Mouse (Mus musculus): ENCODE measurements around the gene Ccr3.
"Not testable (repeated sequence)": the region's sequence is repeated elsewhere in the genome, so short reads cannot be mapped to it uniquely, and the experiment has no call there.

Ccr3 gene

DNA sequence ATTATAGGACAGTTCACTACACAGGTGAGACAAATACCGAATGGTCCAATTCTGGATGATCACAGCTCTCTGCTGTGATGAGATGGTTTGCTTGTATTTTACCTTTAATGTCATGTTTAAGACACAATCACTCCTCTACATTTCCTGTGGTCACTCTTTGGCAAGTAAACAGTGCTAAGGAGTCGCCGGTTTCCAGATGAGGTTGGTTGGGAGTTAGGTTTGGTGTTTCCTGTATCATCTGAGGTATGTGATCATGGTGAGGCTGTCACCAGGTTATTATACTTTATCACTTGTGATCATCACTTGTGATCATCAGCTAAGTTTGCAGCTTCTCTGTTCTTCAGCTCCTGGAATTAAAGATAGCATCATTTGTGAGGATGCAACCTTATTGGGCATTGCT, 19.2 kb downstream of the Ccr3 start:
- no peak for DNase-seq (ENCODE audit: low spot score in 2 of 2)

- no peak for DNase-seq (ENCODE audit: low spot score in 2 of 2)
Measured at GRCm38 (mm10) chr9:124053532-124053931, 31.8 kb downstream of the Ccr3 start.

DNA sequence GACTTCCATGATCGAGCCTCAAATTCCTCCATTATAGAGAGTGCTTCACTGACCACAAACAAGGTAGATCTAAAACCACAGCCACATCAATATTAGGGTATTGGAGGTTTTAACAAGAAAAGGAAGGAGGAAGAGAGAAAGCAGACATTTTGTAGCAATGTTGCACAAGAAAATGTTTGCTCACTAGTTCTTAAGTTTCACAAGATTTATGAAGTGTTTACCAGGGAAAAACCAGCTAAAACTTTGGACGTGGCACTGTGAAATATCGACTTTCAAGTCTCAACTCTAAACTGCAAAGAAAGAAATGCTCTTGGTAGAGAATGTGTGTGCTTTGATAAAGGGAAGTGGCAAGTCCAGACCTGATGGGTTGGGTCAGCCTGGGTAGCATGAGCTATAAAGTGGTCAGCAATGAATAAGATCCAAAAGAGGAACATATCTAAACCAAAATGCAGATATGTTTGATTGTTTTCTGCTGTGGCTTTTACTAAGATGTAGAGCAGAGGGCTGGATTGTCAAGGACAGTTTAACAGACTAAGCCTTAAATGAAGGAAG, 34.5 kb downstream of the Ccr3 start:
- peak in 1 of 2 experiments; percentile 24 for DNase-seq (ENCODE audit: low spot score in 2 of 2)

DNA sequence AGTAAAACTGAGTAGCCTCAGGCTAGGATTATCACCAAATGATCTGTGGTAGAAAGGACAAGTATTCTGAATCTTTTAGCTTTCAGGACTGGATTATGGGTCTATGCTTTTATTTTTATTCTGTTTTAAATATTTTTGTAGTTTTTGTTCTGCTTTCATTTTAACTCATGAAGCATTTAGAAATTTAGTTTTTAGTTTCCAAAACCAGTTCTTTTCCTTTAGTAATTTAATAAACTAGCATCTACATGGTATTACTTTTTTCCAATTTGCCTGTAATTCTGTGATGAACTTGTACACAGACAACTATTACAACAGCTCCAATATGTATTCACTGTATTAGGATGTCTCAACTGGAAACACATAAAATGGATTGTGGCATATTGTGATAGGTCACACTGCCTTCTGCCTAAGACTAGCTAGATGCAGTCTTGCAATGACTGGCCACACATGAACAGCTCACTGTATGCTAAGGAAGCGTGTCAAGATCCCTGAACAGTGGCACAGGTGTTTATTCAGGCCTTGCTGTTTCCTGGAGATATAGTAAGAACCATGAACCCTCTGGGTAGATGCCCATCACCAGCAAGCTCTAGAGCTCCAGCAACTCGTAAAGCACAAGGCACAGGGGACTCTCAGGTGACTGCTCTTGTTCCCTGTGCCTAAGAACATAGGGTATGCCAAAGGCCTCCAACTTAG, 38.0 kb downstream of the Ccr3 start:
- no peak for DNase-seq (ENCODE audit: low spot score in 2 of 2)

- not testable (repeated sequence) for DNase-seq (ENCODE audit: low spot score in 2 of 2)
Measured at GRCm38 (mm10) chr9:124061474-124062432, 40.0 kb downstream of the Ccr3 start.

DNA sequence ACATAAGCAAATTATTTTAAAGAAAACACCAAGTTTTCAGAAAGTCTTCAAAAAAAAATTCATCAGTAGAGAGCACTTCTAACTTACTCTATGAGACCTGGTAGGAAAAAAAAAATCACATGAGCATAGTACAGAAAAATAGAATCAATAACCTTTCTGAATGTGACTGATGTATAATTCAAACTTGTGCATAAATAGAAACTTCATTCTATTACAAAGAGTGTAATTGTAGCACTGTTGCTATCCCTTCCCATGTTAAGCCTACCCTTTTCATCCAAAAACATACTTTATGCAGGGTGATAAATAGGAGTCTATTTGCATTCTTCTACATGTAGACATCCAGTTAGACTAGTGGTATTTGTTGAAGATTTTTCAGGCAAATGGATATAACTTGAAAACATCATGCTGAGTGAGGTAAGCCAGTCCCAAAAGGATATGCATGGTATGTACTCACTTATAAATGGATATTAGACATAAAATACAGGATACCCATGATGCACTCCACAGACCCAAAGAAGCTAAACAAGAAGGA, 44.9 kb downstream of the Ccr3 start:
- DNase-seq (ENCODE audit: low spot score in 2 of 2): no peak

- no peak for DNase-seq (ENCODE audit: low spot score in 2 of 2)
Measured at GRCm38 (mm10) chr9:124068098-124069058, 46.6 kb downstream of the Ccr3 start.

DNA sequence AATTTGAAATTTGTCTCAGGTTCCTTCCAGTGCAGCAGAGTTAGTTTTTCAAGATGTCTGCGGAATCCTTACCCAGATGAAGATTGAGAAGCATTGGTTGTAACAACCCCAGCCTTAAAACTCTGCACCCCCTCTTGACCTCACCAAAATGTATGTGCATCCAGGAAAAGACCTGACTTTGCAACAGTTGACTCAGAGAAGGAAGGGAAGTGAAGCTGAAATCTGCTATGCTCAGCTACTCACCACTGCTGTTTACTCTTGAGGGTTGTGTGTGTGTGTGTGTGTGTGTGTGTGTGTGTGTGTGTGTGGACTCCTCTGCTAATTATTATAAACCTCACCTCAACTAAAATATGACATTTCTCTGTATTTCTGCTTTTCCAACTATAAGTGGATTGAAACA, 49.7 kb downstream of the Ccr3 start:
- DNase-seq (ENCODE audit: low spot score in 2 of 2): no peak

DNA sequence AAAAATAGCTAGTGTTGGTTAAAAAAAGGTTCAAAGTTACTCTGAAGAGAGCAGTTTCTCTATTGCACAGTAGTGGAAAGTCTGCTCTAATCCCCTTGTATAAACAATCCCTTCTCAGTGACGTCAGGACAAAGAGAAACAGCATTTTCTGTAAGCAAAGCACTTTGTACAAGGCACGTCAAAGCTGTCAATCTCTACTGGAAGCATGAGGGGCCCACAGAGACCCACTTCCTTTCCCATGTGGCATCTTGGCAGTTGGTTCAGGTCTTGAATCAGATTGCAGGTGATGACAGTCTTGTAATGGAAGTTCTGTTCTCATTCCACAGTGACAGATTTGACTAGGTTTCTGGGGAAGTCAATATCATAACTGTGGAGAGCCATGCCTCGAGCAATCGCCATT, 58.0 kb downstream of the Ccr3 start:
- no peak for DNase-seq (ENCODE audit: low spot score in 2 of 2)

DNA sequence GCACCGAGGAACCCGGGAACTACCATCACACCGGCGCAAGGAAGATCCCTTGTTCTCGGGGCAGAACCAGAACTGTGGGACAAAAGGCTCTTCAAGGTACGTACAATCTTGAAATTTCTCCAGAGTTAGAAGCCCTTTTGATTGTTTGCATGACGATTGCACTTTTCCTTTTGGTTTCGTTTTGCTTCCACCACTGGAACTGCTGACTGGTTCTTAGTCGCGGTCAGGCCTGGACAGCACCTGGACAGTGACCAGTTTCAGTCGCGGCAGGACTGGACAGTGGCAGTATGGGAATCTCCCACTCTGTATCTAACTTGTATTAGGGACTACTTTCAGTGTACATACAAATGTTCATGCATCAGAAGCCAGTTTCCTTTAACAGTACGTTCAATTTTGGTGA, 58.7 kb downstream of the Ccr3 start:
- not testable (repeated sequence) for DNase-seq (ENCODE audit: low spot score in 2 of 2)
